Mouse (Mus musculus) myocyte (in vitro differentiated cells): ENCODE data around the gene Cdr2l. TPM values are rescaled to one million over a fixed set of nuclear protein-coding genes. Genes with fewer than 3 reads are reported as not detected.
"Not testable (repeated sequence)": the region's sequence is repeated elsewhere in the genome, so short reads cannot be mapped to it uniquely, and the experiment has no call there.

Experiments used
- H3K27me3 ChIP-seq: one replicate; pipeline ENCODE4 v1.6.1; 2011; ENCODE audit not compliant: control insufficient read depth, insufficient read depth, insufficient read length
- H3K36me3 ChIP-seq: one replicate; pipeline ENCODE4 v1.6.1; 2011; ENCODE audit not compliant: control insufficient read depth, insufficient read depth
- H3K4me2 ChIP-seq: one replicate; pipeline ENCODE4 v1.6.1; 2011; ENCODE audit warnings: low read depth, control low read depth
- H3K4me3 ChIP-seq: one replicate; pipeline ENCODE4 v1.5.1; 2011; ENCODE audit warnings: mild to moderate bottlenecking, control low read depth, moderate library complexity
- H3K79me2 ChIP-seq: one replicate; pipeline ENCODE4 v1.6.1; 2011; ENCODE audit not compliant: control insufficient read depth, insufficient read depth
- H3ac ChIP-seq: one replicate; pipeline ENCODE4 v1.6.1; 2011; ENCODE audit not compliant: control insufficient read depth, insufficient read length
- CEBPB ChIP-seq: IDR thresholded peaks from 2 replicates; pipeline ENCODE4 v1.6.1; 2011; ENCODE audit warnings: mild to moderate bottlenecking, moderate library complexity; ENCODE audit not compliant: poor library complexity, insufficient read depth, severe bottlenecking
- E2F4 ChIP-seq: IDR thresholded peaks from one replicate; pipeline ENCODE4 v1.6.1; 2011; ENCODE audit warnings: mild to moderate bottlenecking, control low read depth, moderate library complexity; ENCODE audit not compliant: insufficient read depth
- MAX ChIP-seq: IDR thresholded peaks from one replicate; pipeline ENCODE4 v1.6.1; 2011; ENCODE audit warnings: low read depth, mild to moderate bottlenecking, control low read depth
- MYOD1 ChIP-seq, 3 experiments: IDR thresholded peaks; one replicate each; pipeline ENCODE4 v1.6.1; 2011; ENCODE audit warnings: control low read depth in 2 of 3, low read depth in 2 of 3, mild to moderate bottlenecking in 2 of 3, moderate library complexity in 1 of 3; ENCODE audit not compliant: insufficient read length in 2 of 3, control insufficient read depth in 1 of 3
- MYOG ChIP-seq, 3 experiments: IDR thresholded peaks; one replicate each; pipeline ENCODE4 v1.6.1; 2011; ENCODE audit warnings: control low read depth in 2 of 3, low read depth in 2 of 3, mild to moderate bottlenecking in 2 of 3; ENCODE audit not compliant: insufficient read length in 2 of 3, control insufficient read depth in 1 of 3, insufficient read depth in 1 of 3
- POLR2A ChIP-seq: IDR thresholded peaks from one replicate; pipeline ENCODE4 v1.6.1; 2011; ENCODE audit warnings: low read depth, mild to moderate bottlenecking, control low read depth, moderate library complexity; ENCODE audit not compliant: insufficient read length
- POLR2AphosphoS2 ChIP-seq: IDR thresholded peaks from one replicate; pipeline ENCODE4 v1.6.1; 2011; ENCODE audit warnings: low read depth, control low read depth; ENCODE audit not compliant: insufficient read length
- REST ChIP-seq: IDR thresholded peaks from one replicate; pipeline ENCODE4 v1.6.1; 2011; ENCODE audit warnings: mild to moderate bottlenecking, control low read depth, moderate library complexity; ENCODE audit not compliant: insufficient read depth, insufficient read length
- SRF ChIP-seq: IDR thresholded peaks from one replicate; pipeline ENCODE4 v1.6.1; 2011; ENCODE audit warnings: low read depth; ENCODE audit not compliant: control insufficient read depth, insufficient read length
- TCF12 ChIP-seq: IDR thresholded peaks from one replicate; pipeline ENCODE4 v1.6.1; 2011; ENCODE audit warnings: mild to moderate bottlenecking, control low read depth; ENCODE audit not compliant: poor library complexity, insufficient read depth, severe bottlenecking
- TCF3 ChIP-seq: IDR thresholded peaks from one replicate; pipeline ENCODE4 v1.6.1; 2011; ENCODE audit warnings: low read depth, control low read depth; ENCODE audit not compliant: insufficient read length
- USF1 ChIP-seq: IDR thresholded peaks from one replicate; pipeline ENCODE4 v1.6.1; 2011; ENCODE audit warnings: low read depth, mild to moderate bottlenecking, control low read depth, moderate library complexity
- polyA plus RNA-seq: library from polyadenylated mRNA; unstranded; fragments of >200 nt; fragmentation: generic; extraction: Trizol; gene quantifications from one replicate; pipeline ENCODE4 v1.2.1, GENCODE M21; 2012; ENCODE audit warnings: missing spikeins

Gene Cdr2l
- polyA plus RNA-seq, 1 experiment: 52.8 TPM

DNA sequence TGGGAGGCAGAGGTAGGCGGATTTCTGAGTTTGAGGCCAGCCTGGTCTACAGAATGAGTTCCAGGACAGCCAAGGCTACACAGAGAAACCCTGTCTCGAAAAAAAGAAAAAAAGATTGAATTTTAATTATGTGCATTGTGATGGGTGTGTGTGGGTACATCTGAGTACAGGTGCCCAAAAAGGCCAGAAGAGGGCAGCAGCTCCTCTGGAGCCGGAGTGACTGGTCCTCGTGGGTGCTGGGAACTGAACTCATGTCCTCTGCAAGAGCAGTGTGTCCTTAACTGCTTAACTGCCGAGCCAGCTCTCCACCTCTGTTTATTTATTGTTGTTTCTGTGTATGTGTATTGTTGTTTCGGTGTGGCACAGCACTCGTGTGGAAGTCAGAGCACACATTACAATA, 3.9 kb upstream of the Cdr2l start:
- Histone ChIP-seq H3K79me2 (peaks cover 7% of the 10 kb centered on the region), H3K4me2 (no peak overlapping the region), H3K36me3 (no peaks in the 10 kb centered on the region), H3ac (no peak overlapping the region), H3K27me3 (no peaks in the 10 kb centered on the region), H3K4me3 (no peak overlapping the region)
- TF ChIP-seq E2F4 (no peak), POLR2AphosphoS2 (no peak), USF1 (no peak), CEBPB (no peak), MYOD1 (IDR thresholded peaks at IDR 0.05; ENCODE audit: control insufficient read depth in 1 of 3, insufficient read length in 2 of 3, low read depth in 2 of 3) (no peak), TCF3 (no peak), REST (no peak), POLR2A (no peak), SRF (no peak), TCF12 (no peak), MYOG (IDR thresholded peaks at IDR 0.05; ENCODE audit: control insufficient read depth in 1 of 3, insufficient read depth in 1 of 3, insufficient read length in 2 of 3, low read depth in 2 of 3) (no peak), MAX (no peak)

GRCm38 (mm10) chr11:115381276-115381675, 440 bp upstream of the Cdr2l start:
- H3K4me2 ChIP-seq: peak overlapping the region; percentile 69
- no peaks in the 10 kb centered on the region for H3K36me3 ChIP-seq
- peak overlapping the region; percentile 86 for H3ac ChIP-seq
- TF ChIP-seq POLR2A: no peak
- no peak for TF ChIP-seq REST
- no peak for TF ChIP-seq MYOG (IDR thresholded peaks at IDR 0.05; ENCODE audit: control insufficient read depth in 1 of 3, insufficient read depth in 1 of 3, insufficient read length in 2 of 3, low read depth in 2 of 3)
- no peak for TF ChIP-seq USF1
- TF ChIP-seq SRF: no peak
- TF ChIP-seq TCF3: no peak
- TF ChIP-seq MAX: no peak
- TF ChIP-seq E2F4: no peak
- TF ChIP-seq MYOD1 (IDR thresholded peaks at IDR 0.05; ENCODE audit: control insufficient read depth in 1 of 3, insufficient read length in 2 of 3, low read depth in 2 of 3): no peak
- TF ChIP-seq CEBPB: no peak
- no peak for TF ChIP-seq POLR2AphosphoS2
- no peaks in the 10 kb centered on the region for H3K27me3 ChIP-seq
- H3K79me2 ChIP-seq: peaks cover 42% of the 10 kb centered on the region
- peak overlapping the region; percentile 71 for H3K4me3 ChIP-seq

- peaks cover 58% of the 10 kb centered on the region for H3K79me2 ChIP-seq
- H3K4me2 ChIP-seq: peak overlapping the region; percentile 66
- H3K27me3 ChIP-seq: no peaks in the 10 kb centered on the region
- peak overlapping the region; percentile 71 for H3K4me3 ChIP-seq
- TF ChIP-seq POLR2AphosphoS2 (peak; percentile 36), TCF3 (no peak)
- H3ac ChIP-seq: peak overlapping the region; percentile 86
- H3K36me3 ChIP-seq: peaks cover under 1% of the 10 kb centered on the region
These were observed 1.2 kb downstream of the Cdr2l start for GRCm38 (mm10) chr11:115382891-115383290.

GRCm38 (mm10) chr11:115383701-115384474, 2.2 kb downstream of the Cdr2l start:
- H3ac ChIP-seq: no peak overlapping the region
- TF ChIP-seq POLR2AphosphoS2 (peak; percentile 31), POLR2A (no peak)
- H3K27me3 ChIP-seq: no peaks in the 10 kb centered on the region
- H3K4me2 ChIP-seq: peak overlapping the region; percentile 66
- H3K79me2 ChIP-seq: peaks cover 68% of the 10 kb centered on the region
- peaks cover 8% of the 10 kb centered on the region for H3K36me3 ChIP-seq
- peak overlapping the region; percentile 71 for H3K4me3 ChIP-seq

- TF ChIP-seq TCF12 (no peak), MYOG (IDR thresholded peaks at IDR 0.05; ENCODE audit: control insufficient read depth in 1 of 3, insufficient read depth in 1 of 3, insufficient read length in 2 of 3, low read depth in 2 of 3) (no peak), SRF (no peak), MYOD1 (IDR thresholded peaks at IDR 0.05; ENCODE audit: control insufficient read depth in 1 of 3, insufficient read length in 2 of 3, low read depth in 2 of 3) (no peak), TCF3 (no peak), USF1 (no peak), E2F4 (no peak), MAX (no peak), CEBPB (no peak), POLR2AphosphoS2 (no peak), POLR2A (no peak), REST (no peak)
- Histone ChIP-seq H3K36me3 (peaks cover 8% of the 10 kb centered on the region), H3K4me3 (peak overlapping the region; percentile 71), H3K27me3 (no peaks in the 10 kb centered on the region), H3K79me2 (peaks cover 73% of the 10 kb centered on the region), H3K4me2 (peak overlapping the region; percentile 66), H3ac (no peak overlapping the region)
These were observed 2.9 kb downstream of the Cdr2l start for GRCm38 (mm10) chr11:115384587-115384986.

DNA sequence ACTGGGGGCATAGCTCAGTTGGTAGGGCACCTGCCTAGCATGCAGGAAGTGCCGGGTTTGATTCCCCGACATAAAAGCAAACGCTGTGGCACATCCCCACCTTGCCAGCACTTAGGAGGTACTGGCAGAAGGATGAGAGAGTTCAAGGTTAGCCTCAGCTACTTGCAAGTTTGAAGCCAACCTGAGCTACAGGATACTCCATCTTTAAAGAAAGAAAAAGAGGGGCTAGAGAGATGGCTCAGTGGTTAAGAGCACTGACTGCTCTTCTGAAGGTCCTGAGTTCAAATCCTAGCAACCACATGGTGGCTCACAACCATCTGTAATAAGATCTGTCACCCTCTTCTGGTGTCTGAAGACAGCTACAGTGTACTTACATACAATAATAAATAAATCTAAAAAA, 5.1 kb downstream of the Cdr2l start:
- not testable (repeated sequence) for H3K4me2 ChIP-seq, H3ac ChIP-seq, H3K27me3 ChIP-seq, H3K36me3 ChIP-seq, H3K4me3 ChIP-seq
- peaks cover 73% of the 10 kb centered on the region for H3K79me2 ChIP-seq
